18 mouse cellular contexts compared by ENCODE assay signal in genomic region chr19:12374465-12375025, GRCm38 (mm10). TPM values are rescaled to one million over a fixed set of nuclear protein-coding genes. Genes with fewer than 3 reads are reported as not detected.
A peak's percentile ranks its signal among the peaks of the same experiment; 100 is the strongest.
DNase-seq lines count a peak whose midpoint lies in the region.
"Had no signal": no experiment of that assay in that cellular context is flagged by ENCODE, and none has a peak within 500 bp of the region (broad histone marks: within the 10 kb centered on the region; RNA-seq: fewer than 3 reads in every experiment).

No protein-coding gene starts in this region.

- DNase-seq in cerebellum, postnatal 10 days = peak; percentile 16 to 42
- no peak for DNase-seq in cerebellum, adult 9-10 months
- peak; percentile 3 for DNase-seq in adrenal gland, postnatal 14 days
- DNase-seq in layer of hippocampus, adult 11-12 months (ENCODE audit: low spot score) = peak; percentile 71
- peak; percentile 16 to 27 for DNase-seq in left cerebral cortex, postnatal 10 days (ENCODE audit: extremely low spot score in 1 of 2, low spot score in 2 of 2)
- DNase-seq in urinary bladder, postnatal 10 days (ENCODE audit: low spot score) = no peak
- DNase-seq in adipocyte (ENCODE audit: low spot score) = no peak
- DNase-seq in urinary bladder, adult 2 months (ENCODE audit: low spot score) = no peak
- DNase-seq: cerebellum, adult 11-12 months; kidney, postnatal 36 days; liver, embryonic 13.5 days had no signal

- intact Hi-C loops in left cerebral cortex, postnatal 10 days (cut with DNase I) = no loop called here

RNA-seq across cellular contexts. Expression of gene Olfr1440, which starts 12.5 kb away (rescaled TPM):
- total RNA-seq in adrenal gland, postnatal 14 days (2021) = not detected in 2 replicates
- total RNA-seq in left cerebral cortex, postnatal 10 days (2021) = not detected
- not detected in 2 replicates for polyA plus RNA-seq in urinary bladder, adult 2 months (2012; rRNA removed)
- total RNA-seq: gastrocnemius, adult 18-20 months had no signal
- polyA plus RNA-seq: activated CD4-positive, CD25-positive, alpha-beta regulatory T cell, adult 4 months; embryonic facial prominence, embryonic 12.5 days; G1E; heart, embryonic 15.5 days; liver, embryonic 13.5 days; neural tube, embryonic 11.5 days; testis, adult 2 months had no signal

RNA-seq across cellular contexts. Expression of gene Olfr1438-ps1, which starts 38.8 kb away (rescaled TPM):
- total RNA-seq in adrenal gland, postnatal 14 days (2021) = not detected in 2 replicates
- total RNA-seq in left cerebral cortex, postnatal 10 days (2021) = not detected
- polyA plus RNA-seq in urinary bladder, adult 2 months (2012; rRNA removed) = not detected in 2 replicates
- total RNA-seq: gastrocnemius, adult 18-20 months had no signal
- polyA plus RNA-seq: activated CD4-positive, CD25-positive, alpha-beta regulatory T cell, adult 4 months; embryonic facial prominence, embryonic 12.5 days; G1E; heart, embryonic 15.5 days; liver, embryonic 13.5 days; neural tube, embryonic 11.5 days; testis, adult 2 months had no signal

RNA-seq across cellular contexts. Expression of gene Olfr1441, which starts 42.7 kb away (rescaled TPM):
- total RNA-seq in adrenal gland, postnatal 14 days (2021) = not detected in 2 replicates
- total RNA-seq in left cerebral cortex, postnatal 10 days (2021) = not detected
- not detected in 2 replicates for polyA plus RNA-seq in urinary bladder, adult 2 months (2012; rRNA removed)
- total RNA-seq: gastrocnemius, adult 18-20 months had no signal
- polyA plus RNA-seq: activated CD4-positive, CD25-positive, alpha-beta regulatory T cell, adult 4 months; embryonic facial prominence, embryonic 12.5 days; G1E; heart, embryonic 15.5 days; liver, embryonic 13.5 days; neural tube, embryonic 11.5 days; testis, adult 2 months had no signal

RNA-seq across cellular contexts. Expression of gene Olfr1437, which starts 49.6 kb away (rescaled TPM):
- not detected in 2 replicates for total RNA-seq in adrenal gland, postnatal 14 days (2021)
- total RNA-seq in left cerebral cortex, postnatal 10 days (2021) = not detected
- polyA plus RNA-seq in urinary bladder, adult 2 months (2012; rRNA removed) = not detected in 2 replicates
- total RNA-seq: gastrocnemius, adult 18-20 months had no signal
- polyA plus RNA-seq: activated CD4-positive, CD25-positive, alpha-beta regulatory T cell, adult 4 months; embryonic facial prominence, embryonic 12.5 days; G1E; heart, embryonic 15.5 days; liver, embryonic 13.5 days; neural tube, embryonic 11.5 days; testis, adult 2 months had no signal

RNA-seq across cellular contexts. Expression of gene Pfpl, which starts 53.2 kb away (rescaled TPM):
- not detected in 2 replicates for total RNA-seq in adrenal gland, postnatal 14 days (2021)
- total RNA-seq in left cerebral cortex, postnatal 10 days (2021) = under 1 TPM in 1 of 2 experiments, not detected in 1; 0.08 TPM
- polyA plus RNA-seq in urinary bladder, adult 2 months (2012; rRNA removed) = not detected in 2 replicates
- total RNA-seq: gastrocnemius, adult 18-20 months had no signal
- polyA plus RNA-seq: embryonic facial prominence, embryonic 12.5 days; G1E; heart, embryonic 15.5 days; liver, embryonic 13.5 days; neural tube, embryonic 11.5 days had no signal

Comparison
In these comparisons a context has a peak if more than half of its experiments do, and no peak if none do; other contexts are left out.
1. DNase-seq: peak in cerebellum, postnatal 10 days (2 of 2), adrenal gland, postnatal 14 days (single experiment), layer of hippocampus, adult 11-12 months (single experiment) and left cerebral cortex, postnatal 10 days (2 of 2); none in cerebellum, adult 9-10 months (single experiment), urinary bladder, postnatal 10 days (single experiment), adipocyte (single experiment) and urinary bladder, adult 2 months (single experiment).